Mouse (Mus musculus) left cerebral cortex, adult 8-10 months (tissue): ENCODE results near the gene Trappc2l. TPM values are rescaled to one million over a fixed set of nuclear protein-coding genes. Genes with fewer than 3 reads are reported as not detected.
"Not testable (repeated sequence)": the region's sequence is repeated elsewhere in the genome, so short reads cannot be mapped to it uniquely, and the experiment has no call there.

Source experiments
- DNase-seq, 2 experiments: peaks; one replicate each; pipeline ENCODE4 v3.0.0; 2022; ENCODE audit warnings: low spot score in 2 of 2
- total RNA-seq, 4 experiments: library from RNA; stranded (reverse); gene quantifications; 2 replicates each; pipeline ENCODE4 v1.2.4; 2022

The Trappc2l gene
- 10 to 100 TPM; 73.8 to 84.5 (median 76.0) TPM for total RNA-seq

DNA sequence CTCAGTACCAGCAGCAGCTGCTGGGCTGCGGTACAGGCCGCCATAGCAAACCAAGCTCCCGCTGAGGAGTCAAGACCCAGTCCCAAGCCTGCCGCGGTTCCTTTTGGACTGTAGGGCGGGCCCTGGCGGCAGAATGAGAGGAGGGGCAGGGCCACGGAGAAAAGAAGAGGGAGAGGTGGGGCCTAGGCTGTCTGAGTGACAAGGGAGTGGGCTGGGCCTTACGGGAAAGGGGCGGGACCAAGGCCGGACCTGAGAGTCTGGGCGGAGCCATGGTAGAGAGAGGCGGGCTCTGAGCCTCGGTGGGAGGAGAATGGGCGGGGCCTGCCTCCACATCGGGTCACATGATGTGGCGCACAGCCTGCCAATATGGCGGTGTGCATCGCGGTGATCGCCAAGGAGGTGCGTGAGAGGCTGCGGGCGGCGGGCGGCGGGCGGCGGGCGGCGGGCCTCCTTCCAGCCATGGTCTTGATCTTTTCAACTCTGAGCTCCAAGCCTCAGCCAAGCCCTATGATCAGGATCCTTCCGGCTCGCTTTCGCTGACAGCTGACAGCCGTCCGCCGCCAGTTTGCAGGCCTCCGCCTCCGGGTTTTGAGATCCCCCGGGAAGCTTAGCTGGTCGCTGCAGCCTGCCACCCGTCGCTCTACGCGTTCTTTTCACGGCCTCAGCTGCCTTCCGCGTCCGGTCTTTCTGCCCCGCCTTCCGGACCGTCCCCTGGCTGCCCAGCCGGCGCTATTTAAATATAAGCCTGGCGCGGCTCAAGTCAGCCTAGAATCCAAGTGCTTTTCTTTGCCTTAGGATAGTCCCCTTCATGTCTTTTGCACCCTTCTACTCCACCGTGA is at the start of gene Trappc2l, which contains the start of gene Galns:
Gene Trappc2l, plus strand, starts transcription at position 346 of the 839 bp plus-strand sequence.
Gene Galns, minus strand, starts transcription at position 169 of the 839 bp plus-strand sequence.
- DNase-seq = peak; percentile 75 to 94

DNA sequence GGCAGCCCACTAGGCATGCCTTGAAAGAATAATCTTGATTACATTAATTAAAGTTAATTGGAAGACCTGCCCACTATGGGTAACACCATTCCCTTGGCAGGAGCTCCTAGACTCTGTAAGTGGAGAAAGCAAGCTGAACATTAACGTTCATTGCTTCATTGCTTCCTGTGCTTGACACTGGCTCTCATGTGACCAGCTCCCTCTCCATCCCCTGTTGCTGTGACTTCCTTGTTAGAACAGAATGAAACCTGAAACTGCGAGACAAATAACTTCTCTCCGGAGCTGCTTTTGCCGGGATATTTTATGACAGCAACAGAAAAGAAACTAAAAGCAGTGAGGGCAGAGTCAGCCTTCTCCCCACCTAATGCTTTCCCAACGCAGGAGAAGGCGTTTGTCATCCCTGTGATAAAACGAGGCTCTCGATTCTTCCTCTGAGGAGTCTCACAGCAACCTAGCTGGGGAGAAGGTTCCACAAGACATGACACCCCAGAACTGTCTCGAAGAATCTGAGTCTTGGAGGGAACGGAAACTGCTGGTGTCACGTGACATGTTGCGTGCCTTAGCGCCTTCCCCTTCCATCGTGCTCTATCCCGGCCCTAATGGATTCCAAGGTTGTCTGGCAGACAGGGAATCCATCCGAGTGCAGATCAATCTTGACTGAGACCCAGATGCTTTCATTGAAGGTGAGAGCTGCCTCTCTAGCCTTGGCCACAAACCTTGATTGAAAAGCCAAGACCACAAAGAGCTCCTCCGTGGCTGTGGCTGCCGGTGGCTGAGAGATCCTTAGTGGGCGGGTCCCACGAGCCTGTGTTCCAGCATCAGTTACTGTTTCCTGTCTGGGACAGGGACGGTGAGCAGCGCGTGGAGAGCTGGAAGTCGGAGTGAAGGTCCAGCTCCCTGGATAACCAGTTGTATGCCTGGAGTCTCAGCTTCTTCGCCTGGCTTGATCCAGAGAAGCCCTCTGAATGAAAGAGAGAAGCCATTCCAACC is 46.8 kb upstream of the Trappc2l start:
- no peak for DNase-seq

DNA sequence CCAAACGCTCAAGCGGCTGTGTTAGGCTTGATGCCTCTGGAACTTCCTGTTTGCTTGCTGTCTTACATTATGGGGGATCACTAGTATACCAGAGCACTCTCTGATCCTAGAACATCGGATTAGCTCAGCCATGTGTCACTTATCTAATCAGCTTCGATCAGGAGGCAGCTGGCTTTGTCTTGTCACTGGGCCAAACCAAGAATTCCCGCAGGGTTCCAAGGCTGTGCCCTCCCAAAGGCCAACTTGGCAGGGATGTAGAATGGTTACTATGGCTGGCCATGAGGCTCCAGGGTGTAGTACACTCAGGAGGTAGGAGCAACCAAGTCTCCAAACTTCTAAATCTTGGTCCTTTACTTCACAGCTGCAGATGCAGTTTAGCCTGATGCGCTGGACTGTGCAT is 44.7 kb upstream of the Trappc2l start:
- no peak for DNase-seq

DNA sequence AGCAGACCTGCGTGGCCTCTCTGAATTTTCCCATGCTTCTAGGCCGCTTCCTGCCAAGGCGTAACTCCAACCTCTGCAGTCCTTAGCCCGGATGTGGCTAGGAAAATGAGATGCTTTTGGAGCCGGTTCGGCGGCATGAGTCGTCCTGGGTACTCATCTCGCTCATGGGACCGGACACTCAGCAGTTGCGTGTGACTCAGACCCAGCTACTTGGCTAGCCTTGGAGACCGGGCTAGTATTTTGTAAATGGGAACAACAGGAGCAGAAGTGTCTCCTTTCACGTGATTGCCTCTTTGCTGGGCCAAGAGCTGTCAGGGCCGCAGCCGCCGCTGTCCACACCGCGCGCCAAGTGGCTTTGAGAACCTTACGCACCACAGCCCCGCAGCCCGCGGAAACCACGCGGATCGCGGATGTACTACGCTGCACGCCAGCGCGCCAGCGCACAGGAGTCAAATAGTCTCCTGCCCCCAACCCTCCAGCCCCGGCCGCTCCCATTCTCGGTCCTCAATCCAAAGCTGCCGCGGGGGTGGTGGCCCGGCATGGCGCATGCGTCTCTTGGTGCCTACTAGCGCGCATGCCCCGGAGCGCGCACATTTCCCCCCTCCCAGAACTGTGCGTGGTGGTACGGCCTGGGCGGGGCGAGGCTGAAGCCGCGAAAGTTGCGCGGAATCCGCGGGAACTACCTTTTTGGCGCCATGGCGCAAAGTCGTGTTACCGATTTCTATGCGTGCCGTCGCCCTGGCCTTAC is 43.9 kb upstream of the Trappc2l start, which contains the start of gene Cdt1:
Gene Cdt1, plus strand, starts transcription at position 655 of the 748 bp plus-strand sequence.
- DNase-seq = peak; percentile 82 to 95

DNA sequence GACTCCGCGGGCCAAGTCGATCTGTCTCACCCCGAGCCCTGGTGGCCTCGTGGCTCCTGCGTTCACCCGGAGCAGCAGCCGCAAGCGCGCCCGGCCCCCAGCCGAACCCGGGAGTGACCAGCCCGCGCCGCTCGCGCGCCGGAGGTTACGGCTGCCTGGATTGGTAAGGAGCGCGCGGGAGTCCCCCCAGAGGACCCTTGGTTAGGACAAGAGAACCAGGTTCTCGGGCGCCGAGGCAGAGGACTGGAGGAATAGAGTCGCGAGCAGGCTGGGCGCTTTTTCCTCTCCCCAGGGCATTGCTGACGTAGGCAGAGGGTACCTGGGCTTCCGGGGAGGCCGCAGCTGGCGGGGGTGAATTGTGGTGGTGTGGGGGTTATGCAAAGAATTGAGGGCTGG is 43.3 kb upstream of the Trappc2l start:
- DNase-seq = no peak

DNA sequence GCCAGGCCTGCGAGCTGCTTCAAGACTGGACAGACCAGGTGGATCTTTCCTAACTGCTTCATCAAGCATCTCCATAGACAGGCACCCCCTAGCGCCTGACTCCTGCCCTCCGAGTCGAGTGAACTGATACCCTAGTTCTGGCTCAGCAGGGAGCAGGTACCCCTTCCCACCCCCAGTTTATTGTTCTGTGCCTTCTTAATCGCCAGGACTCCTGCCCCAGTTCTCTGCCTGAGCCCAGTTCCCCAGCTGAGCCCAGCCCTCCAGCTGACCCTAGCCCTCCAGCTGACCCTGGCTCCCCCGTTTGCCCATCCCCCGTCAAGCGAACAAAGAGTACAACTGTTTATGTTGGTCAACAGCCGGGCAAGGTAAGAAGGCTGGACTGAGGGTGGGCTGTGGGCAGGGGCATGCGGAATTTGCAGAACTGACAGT is 42.5 kb upstream of the Trappc2l start:
- no peak for DNase-seq

DNA sequence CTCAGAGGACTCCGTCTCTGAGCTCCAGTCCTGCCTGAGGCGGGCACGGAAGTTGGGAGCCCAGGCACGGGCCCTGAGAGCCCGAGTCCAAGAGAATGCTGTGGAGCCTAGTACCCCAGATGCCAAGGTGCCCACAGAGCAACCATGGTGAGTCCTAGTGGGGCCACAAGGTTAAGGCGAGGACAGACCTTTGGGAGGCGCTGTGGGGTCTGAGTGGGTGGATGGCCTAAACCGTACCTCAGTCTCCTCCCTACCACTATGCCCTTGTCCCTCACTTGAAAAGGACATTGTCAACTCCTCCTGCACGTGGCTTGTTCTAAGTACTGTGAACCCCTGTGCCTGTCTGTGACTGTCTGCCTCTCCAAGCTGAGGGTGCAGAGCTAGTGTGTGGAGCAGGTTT is 42.1 kb upstream of the Trappc2l start:
- DNase-seq = no peak

DNA sequence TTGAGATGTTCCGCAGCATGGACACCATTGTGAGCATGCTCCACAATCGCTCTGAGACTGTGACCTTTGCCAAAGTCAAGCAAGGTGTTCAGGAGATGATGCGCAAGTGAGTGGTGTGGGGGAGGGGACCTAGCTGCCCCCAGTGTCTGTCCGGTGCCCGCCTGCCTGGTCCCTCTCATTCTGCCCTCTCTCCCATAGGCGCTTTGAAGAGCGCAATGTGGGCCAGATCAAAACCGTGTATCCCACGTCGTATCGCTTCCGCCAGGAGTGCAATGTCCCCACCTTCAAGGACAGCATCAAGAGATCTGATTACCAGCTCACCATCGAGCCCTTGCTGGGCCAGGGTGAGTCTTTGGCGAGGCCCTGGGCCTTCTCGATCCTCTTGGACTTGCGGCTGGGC is 41.4 kb upstream of the Trappc2l start:
- DNase-seq = no peak

DNA sequence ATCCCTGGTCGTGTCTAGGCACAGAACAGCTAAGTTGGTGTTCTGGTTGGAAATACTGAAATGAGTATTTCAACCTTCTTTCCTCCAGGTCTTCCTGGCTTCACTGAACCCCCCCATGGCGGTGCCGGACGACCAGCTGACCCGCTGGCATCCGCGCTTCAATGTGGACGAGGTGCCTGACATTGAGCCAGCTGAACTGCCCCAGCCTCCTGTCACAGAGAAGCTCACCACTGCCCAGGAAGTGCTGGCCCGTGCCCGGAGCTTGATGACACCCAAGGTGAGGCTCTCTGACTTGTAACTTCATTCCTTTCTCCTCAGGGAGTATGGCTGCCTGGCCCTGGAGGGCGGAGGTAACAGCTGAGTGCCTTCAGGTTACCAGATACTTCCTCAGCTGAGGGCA is 40.3 kb upstream of the Trappc2l start:
- no peak for DNase-seq

DNA sequence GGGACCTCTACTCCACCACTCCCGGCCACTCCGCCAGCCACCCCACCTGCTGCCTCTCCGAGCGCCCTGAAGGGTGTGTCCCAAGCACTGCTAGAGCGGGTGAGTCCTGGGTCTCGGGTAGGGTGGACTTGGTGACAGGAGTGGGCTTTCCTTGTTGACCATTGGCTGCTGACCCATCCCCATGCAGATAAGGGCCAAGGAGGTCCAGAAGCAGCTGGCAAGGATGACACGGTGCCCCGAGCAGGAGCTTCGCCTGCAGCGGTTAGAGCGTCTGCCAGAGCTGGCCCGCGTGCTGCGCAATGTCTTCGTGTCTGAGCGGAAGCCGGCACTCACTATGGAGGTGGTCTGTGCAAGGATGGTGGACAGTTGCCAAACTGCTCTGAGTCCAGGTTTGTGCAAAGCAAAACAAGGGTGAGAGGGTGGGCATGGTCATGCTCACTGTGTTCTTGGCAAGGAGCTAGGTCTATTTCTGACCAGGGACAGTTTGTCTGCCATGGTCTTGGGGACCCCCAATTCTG is 39.6 kb upstream of the Trappc2l start:
- DNase-seq = no peak

DNA sequence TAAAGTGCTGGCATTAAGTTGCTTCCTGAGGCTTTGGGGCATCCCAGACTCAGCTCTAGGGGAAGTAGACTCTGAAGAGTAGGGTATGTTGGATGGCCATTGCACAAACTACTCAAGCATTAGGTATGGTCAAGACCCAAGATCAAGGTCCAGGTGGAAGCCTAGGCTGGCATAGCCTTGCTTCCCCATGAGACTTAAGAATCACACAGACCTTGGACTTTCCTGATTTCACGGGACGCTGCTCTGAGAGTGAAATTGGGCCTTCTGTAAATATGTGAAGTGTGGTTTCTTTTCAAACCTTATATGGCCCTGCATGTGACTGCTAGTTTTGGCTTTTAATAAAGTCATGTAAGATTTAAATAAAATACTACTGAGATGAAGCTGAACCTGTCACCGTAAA is 38.7 kb upstream of the Trappc2l start:
- no peak for DNase-seq

DNA sequence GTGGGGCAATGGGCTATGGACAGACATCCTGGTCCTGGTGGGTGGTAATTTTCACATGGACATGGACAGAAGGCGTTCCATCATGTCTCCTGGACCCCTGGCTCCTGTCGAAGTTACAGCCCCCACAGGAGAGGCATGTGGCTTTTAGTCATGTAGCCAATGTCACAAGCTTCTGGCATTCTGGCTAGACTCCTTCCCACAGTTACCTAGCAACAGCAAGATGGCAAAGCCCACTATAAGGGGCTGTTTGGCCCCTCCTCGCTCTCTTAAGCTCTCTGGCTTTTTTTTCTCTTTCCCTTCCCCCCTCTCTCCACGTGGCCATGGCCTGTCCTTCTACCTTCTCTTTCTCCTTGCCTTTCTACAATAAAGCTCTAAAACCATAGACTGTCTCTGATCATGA is 38.3 kb upstream of the Trappc2l start:
- DNase-seq = not testable (repeated sequence)

DNA sequence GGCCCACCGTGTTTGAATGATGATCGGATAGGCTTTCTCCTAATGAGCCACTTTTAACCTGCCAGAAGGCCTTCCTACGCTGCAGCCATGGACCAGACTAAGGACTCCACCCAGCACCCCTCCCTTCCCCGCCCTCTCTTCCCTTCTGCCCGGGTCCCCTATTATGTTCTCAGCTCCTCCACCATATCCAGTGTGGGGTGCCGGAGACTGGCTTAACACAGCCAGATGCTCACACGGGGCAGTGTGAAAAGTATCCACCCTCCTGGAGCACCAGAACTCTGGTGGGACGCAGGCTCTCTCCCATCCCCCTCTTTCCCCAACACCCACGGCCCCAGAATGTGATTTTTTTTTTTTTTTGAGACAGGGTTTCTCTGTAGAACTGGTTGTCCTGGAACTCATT is 37.9 kb upstream of the Trappc2l start:
- DNase-seq = no peak

DNA sequence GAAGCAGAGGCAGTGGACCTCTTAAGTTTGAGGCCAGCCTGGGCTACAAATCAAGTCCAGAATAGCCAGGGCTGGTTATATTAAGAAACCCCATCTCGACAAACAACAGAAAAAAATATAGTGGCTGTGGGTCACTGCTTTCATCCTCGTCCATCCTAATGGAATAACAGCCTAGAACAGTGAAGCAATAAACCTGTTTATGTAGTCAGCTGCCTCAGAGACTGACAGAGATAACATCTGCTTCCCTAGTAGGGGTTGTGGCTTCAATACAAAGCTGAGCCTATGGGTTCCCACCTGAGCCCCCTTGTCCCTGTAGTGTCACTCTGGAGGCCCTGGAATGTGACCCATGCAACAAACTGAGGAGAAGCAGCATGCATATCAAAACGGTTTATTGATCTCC is 37.2 kb upstream of the Trappc2l start:
- DNase-seq = no peak

DNA sequence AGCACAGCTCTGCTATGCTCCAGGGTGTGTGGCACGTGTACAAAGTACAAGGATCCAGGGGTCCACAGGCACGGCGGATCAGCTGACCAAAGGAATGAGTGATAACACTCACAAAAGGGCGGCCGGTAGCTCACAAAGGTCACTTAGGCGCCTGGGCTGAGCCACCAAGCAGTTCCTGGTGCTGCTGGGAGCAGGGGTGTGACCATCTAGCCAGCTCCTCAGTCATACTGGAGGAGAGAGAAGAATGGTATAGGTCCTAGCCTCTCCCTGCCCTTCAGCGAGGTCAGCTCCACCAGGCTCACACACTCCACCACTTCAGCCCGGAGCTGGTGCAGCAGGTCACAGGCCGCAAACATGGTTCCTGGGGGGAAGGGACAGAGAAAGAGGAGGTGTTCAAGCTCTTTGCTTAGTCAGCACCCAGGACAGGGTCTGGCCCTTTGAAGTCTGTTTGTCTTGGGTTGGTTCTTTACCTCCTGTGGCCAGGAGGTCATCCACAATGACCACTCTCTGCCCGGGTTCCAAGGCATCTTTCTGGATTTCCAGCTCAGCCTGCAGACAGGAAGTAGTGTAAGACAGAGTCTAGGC is 36.7 kb upstream of the Trappc2l start:
- no peak for DNase-seq

DNA sequence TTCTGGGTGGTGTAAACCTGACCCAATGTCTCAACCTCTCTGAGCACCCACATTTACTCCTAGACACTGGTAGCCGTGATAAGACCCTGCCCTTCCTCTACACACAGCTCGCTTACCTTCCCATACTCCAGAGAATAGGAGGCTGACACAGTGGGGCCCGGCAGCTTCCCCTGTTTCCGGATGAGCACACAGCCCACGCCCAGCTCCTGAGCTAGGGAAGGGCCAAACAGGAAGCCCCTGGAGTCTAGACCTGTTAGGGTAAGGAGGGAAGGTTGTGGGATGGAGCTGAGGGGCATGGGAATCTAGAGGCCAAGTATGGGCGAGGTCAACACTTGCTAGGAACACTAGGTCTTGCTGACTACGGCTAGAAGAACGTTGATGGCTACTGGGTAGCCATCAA is 36.2 kb upstream of the Trappc2l start:
- no peak for DNase-seq

DNA sequence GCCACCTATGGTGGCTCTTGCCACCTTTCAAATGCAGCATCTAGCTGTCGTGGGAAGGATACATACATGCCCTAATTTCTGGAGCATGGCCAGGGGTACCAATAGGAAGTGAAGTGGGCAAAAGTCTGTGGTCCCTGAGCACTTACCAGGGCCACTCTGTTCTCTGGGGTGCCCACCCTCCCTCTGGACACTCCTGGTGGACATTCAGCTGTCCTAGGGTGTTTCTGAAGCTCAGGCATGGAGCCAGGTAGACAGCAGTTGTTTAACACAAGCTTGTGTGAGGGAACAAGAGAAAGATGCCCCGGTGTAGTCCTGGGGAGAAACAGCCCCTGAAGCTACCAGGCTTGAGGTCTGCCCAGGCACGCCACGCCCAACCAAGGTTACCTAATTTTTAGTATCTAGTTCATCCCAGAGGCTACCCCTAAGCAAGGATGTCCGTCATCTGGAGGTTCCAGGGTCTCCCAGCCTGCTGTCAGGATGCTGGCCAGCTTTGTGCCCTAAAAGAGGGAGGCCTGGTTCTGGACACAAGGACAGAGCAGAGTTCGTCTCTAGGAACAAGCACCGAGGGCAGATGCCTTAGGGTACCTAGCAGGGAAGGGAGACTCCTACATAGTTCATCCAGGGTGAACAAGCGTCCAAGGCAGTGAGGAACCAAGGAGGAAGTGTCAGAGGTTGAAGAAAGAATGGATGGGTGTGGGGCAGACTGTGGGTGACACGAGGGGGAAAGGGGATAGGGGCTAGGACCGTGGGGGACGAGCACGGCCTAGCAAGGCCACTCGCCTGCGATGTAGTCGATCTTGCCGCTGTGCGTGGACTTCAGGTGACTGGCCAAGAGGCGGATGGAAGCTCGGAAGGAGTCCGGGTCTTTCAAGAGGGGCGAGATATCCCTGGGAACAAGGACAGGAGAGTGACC is 35.4 kb upstream of the Trappc2l start:
- no peak for DNase-seq

DNA sequence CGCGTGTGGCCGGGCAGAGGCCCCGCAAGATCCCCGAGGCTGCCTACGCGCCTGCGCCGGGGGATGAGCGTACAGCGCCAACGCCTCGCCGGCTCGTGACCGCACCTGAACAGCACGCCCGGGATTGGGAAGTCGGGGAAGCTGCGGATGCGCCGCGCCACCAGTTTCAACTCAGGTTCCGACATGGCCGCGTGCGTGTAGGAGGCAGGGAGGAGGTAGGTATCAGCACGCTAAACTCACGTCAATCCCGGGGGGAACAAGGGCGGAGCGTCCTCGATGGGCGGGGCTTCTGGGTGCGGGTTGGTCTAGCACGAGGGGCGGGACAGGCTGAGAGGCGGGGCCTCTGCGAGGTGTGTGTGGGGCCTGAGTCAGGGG is 34.8 kb upstream of the Trappc2l start, which contains the start of gene Aprt:
Gene Aprt, minus strand, starts transcription at position 262 of the 375 bp plus-strand sequence.
- DNase-seq = peak; percentile 84 to 94

DNA sequence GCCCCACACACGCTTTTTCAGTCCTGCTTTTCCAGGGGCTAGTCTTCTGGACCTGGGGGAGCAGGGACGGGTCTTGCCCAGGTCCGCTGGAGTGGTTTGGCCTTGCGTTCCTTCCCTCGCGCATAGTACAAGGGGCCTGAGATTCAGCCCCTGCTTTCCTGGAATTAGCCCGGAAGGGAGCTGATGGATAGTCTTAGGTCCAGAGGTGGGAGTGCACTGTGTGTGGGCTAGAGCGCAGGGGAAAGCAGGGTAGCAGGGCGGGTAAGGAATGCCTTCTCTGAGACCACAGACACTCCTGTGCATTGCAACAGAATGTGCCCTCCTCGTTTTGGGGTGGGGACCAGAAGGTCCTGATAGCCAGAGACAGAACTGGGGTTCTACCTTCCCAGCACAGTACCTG is 34.3 kb upstream of the Trappc2l start:
- DNase-seq = no peak

DNA sequence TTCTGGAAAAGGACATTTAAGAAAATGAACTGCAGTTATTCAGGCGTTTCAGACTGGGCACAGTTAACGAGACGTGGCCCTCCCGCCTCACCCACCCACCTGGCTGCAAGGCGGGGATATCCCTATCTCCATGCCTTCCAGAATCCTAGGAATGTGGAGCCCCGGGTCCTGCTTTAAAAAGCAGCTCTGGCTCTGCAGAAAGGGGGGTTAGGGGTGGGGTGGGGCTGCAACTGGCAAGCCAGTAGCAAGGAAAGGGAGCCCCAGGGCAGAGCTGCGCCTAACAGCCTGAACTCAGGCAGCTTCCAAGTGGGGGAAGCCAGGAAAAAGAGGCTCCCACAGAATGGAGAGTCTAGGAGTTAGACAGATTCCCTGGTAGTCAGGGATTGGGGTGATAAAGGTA is 32.2 kb upstream of the Trappc2l start:
- no peak for DNase-seq
